Mouse (Mus musculus) ES-Bruce4 (cell line): ENCODE results near the gene Fam122c. TPM values are rescaled to one million over a fixed set of nuclear protein-coding genes. Genes with fewer than 3 reads are reported as not detected.

Experiments used
- H3K27ac ChIP-seq: 2 replicates; pipeline ENCODE4 v1.5.1; 2012; ENCODE audit warnings: low read length, inconsistent platforms; ENCODE audit not compliant: insufficient read depth
- H3K27me3 ChIP-seq: 2 replicates; pipeline ENCODE4 v1.6.1; 2012; ENCODE audit warnings: mild to moderate bottlenecking, low read length, inconsistent platforms; ENCODE audit not compliant: control insufficient read depth, poor library complexity, insufficient read depth, severe bottlenecking
- H3K36me3 ChIP-seq: 2 replicates; pipeline ENCODE4 v1.6.1; 2012; ENCODE audit warnings: inconsistent platforms, mild to moderate bottlenecking, low read length, moderate library complexity; ENCODE audit not compliant: control insufficient read depth, poor library complexity, insufficient read depth, severe bottlenecking
- H3K4me1 ChIP-seq: one replicate; pipeline ENCODE4 v1.8.1; 2011; ENCODE audit warnings: low read length; ENCODE audit not compliant: control insufficient read depth, insufficient read depth
- H3K4me3 ChIP-seq: 2 replicates; pipeline ENCODE4 v1.5.1; 2011; ENCODE audit warnings: low read depth, mild to moderate bottlenecking, low read length
- H3K9ac ChIP-seq: 2 replicates; pipeline ENCODE4 v1.6.1; 2012; ENCODE audit warnings: low read depth, mild to moderate bottlenecking, inconsistent platforms; ENCODE audit not compliant: poor library complexity, severe bottlenecking
- H3K9me3 ChIP-seq: replicated peaks from 2 replicates; pipeline ENCODE4 v1.6.1; 2012; ENCODE audit warnings: mild to moderate bottlenecking, low read length, inconsistent platforms; ENCODE audit not compliant: control insufficient read depth, poor library complexity, insufficient read depth, severe bottlenecking
- CTCF ChIP-seq: IDR thresholded peaks from one replicate; pipeline ENCODE4 v1.8.1; 2011; ENCODE audit warnings: low read depth, low read length
- EP300 ChIP-seq: IDR thresholded peaks from 2 replicates; pipeline ENCODE4 v1.6.1; 2011; ENCODE audit warnings: low read depth, low read length; ENCODE audit not compliant: insufficient read depth
- POLR2A ChIP-seq: IDR thresholded peaks from one replicate; pipeline ENCODE4 v1.8.1; 2011; ENCODE audit warnings: low read length; ENCODE audit not compliant: insufficient read depth
- polyA plus RNA-seq: library from polyadenylated mRNA; stranded (reverse); fragments of >200 nt; gene quantifications from 2 replicates; pipeline ENCODE4 v1.2.4, GENCODE M21; 2011; ENCODE audit warnings: low read depth; ENCODE audit not compliant: missing spikeins, insufficient read depth, insufficient read length

The Fam122c gene
- polyA plus RNA-seq, 1 experiment = not detected

DNA sequence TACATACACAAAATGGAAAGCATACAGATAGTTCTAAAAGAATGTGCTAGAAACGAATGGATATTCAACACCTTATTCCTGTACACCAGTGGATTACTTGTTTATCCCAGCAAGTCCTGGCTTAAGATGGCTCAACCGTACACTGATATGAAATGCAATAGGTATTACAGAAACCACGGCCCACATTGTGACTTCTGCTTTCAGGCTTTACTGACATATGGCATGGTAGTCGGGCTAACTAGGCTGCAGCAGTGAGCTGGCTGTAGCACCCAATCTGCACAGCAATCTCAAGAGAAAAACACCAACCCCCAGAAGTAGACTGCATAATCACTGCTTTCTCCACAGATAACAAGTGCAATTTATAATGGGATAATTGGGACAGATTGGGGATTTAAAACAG, 75.2 kb downstream of the Fam122c start:
- H3K27me3 ChIP-seq = no peaks in the 10 kb centered on the region
- TF ChIP-seq CTCF = no peak
- TF ChIP-seq POLR2A = no peak
- TF ChIP-seq EP300 = no peak
- H3K36me3 ChIP-seq = no peaks in the 10 kb centered on the region
- H3K9ac ChIP-seq = no peak overlapping the region
- no peaks in the 10 kb centered on the region for H3K9me3 ChIP-seq
- no peak overlapping the region for H3K4me3 ChIP-seq
- H3K4me1 ChIP-seq = no peaks in the 10 kb centered on the region
- H3K27ac ChIP-seq = no peak overlapping the region

DNA sequence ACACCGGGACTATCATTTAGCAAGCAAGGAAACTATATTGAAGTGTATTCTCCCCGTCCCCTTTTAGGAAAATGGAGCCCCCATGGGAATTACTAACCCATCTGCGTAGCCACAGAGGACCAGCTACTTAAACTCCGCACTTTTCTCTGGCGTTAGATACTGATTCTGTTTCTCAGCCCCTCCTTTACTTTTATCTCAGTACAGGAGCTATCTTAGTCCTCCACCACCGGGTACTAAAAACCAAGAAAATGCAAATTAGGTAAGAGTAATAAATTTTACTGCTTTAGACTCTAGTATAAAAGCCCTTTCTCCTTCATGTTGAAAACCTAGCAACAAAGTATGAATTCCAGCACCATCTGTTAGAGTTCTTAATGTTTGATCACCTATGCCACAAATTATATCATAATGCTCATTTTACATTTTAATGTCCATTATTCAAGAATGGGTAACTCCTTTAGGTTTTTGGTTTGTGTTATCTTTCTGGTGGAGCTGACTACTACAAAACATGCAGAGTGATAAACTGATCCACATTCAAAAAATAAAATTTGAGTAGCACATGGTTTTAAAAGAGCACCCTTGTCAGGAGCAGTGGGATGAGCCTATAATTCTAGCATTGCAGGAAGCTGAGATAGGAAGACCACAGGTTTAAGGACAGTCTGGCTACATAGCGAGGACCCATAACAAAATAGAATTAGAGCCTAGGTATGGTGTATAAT, 91.6 kb downstream of the Fam122c start:
- Histone ChIP-seq H3K4me3 (no peak overlapping the region), H3K27ac (no peak overlapping the region), H3K9me3 (no peaks in the 10 kb centered on the region), H3K36me3 (no peaks in the 10 kb centered on the region), H3K27me3 (no peaks in the 10 kb centered on the region), H3K9ac (no peak overlapping the region), H3K4me1 (no peaks in the 10 kb centered on the region)
- TF ChIP-seq EP300 = no peak
- TF ChIP-seq POLR2A = no peak
- TF ChIP-seq CTCF = no peak

DNA sequence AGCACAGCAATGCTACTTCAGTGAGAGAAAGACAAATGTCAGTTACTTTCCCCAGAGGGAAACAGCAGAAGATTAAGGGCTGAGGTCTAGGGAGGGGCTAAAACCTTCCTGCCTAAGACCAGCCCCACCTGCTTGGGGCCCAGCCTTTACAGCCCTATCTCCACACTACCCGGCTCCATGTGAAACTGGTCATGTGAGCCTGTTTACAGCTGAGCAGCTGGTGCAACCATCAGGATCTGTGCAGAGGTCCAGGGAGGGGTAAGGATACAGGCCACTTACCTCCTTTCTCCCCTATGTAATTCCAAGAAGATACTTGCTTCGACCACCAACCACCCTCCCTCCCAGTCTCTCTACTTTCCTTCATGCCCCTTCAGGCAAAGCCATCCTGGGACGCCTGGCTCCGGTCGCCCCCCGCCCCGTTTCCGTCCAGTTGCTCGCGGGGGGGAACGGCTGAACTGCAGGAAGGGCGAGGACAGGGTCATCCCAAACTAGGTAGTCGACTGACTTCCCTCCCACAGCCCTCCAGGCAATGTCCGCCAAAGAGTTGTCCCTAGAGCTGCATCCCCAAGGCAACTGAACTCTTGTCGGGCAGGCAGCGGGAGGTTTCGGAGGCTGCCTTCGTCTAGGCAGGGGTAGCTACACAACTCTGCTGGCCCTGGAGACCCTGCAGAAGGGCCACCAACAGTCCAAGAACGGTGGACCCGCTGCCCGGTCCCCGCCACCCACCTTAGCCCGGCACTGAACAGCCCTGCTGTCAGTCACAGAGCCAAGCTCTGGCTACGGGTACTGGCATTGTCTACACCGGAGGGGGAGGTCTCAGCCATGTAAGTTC, 96.5 kb downstream of the Fam122c start:
- Histone ChIP-seq H3K9ac (peak overlapping the region; percentile 44), H3K27me3 (no peaks in the 10 kb centered on the region), H3K4me1 (no peaks in the 10 kb centered on the region), H3K9me3 (no peaks in the 10 kb centered on the region), H3K27ac (no peak overlapping the region), H3K36me3 (no peaks in the 10 kb centered on the region), H3K4me3 (peak overlapping the region; percentile 95)
- no peak for TF ChIP-seq POLR2A

DNA sequence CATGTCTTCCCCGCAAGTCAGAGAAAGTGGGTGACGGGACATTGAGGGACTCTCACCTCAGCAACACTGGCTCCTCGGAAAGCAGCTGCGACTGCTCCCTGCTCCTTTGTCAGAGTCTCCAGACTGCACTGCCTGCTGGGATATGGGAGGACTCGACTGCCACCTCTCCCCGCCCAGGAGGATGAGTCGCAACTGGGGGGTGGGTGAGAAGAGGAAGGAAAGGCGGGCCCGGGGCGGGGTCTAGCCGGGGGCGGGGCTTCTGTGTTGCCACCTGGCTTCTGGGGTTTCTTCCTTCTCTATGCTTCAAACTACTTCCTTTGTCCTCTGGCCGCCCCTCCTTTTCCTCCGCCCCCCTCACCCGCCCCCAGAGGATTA, 97.1 kb downstream of the Fam122c start, which contains the start of gene Mospd1:
Gene Mospd1, minus strand, starts transcription at position 137 of the 375 bp plus-strand sequence.
- TF ChIP-seq EP300 = 0 out of 2 replicates have a peak, but pooled peaks have one; percentile 18
- peak; percentile 28 for TF ChIP-seq POLR2A
- TF ChIP-seq CTCF = no peak
- Histone ChIP-seq H3K27ac (no peak within 1 kb of the TSS), H3K9ac (peak within 1 kb of the TSS; percentile 44), H3K27me3 (no peaks in the 10 kb centered on the region), H3K4me3 (peak within 1 kb of the TSS; percentile 95), H3K4me1 (no peaks in the 10 kb centered on the region), H3K36me3 (no peaks in the 10 kb centered on the region), H3K9me3 (no peaks in the 10 kb centered on the region)

Other genes starting within 250 kb of the Fam122c start
- gene Plac1, start 33.3 kb upstream of the Fam122c start, polyA plus RNA-seq = 1.1 and 2.1 TPM in 2 replicates
- gene Fam122b, start 3.6 kb upstream of the Fam122c start, polyA plus RNA-seq = 25.4 and 28.7 TPM in 2 replicates
- 11.3 and 12.1 TPM in 2 replicates for gene Mospd1, start 97.1 kb downstream of the Fam122c start, polyA plus RNA-seq
- not detected in 2 replicates for gene Etd, start 161.5 kb downstream of the Fam122c start, polyA plus RNA-seq